Mouse (Mus musculus): ENCODE measurements around the gene Olfr301. TPM values are rescaled to one million over a fixed set of nuclear protein-coding genes. Genes with fewer than 3 reads are reported as not detected.

Olfr301 gene
- total and polyA plus RNA-seq, 3 experiments: not detected

- no peak for DNase-seq (ENCODE audit: low read depth, low spot score)
- Histone ChIP-seq H3K27ac (ENCODE audit: control insufficient read depth, low read depth, low read length) (no peak overlapping the region), H3K36me3 (ENCODE audit: control insufficient read depth in 1 of 2, insufficient read depth in 2 of 2, low read length in 2 of 2) (no peaks in the 10 kb centered on the region), H3K79me2 (ENCODE audit: control insufficient read depth, insufficient read depth, low read length, poor library complexity) (no peaks in the 10 kb centered on the region), H3K4me1 (ENCODE audit: control insufficient read depth in 1 of 2, insufficient read depth in 2 of 2, low read length in 2 of 2) (no peaks in the 10 kb centered on the region), H3K9ac (ENCODE audit: control insufficient read depth, low read depth, low read length, poor library complexity, severe bottlenecking) (no peak overlapping the region), H3K4me3 (ENCODE audit: control insufficient read depth in 1 of 2, insufficient read depth in 1 of 2, low read depth in 2 of 2, low read length in 2 of 2) (no peak overlapping the region), H3K27me3 (ENCODE audit: control insufficient read depth in 1 of 2, insufficient read depth in 2 of 2, low read length in 2 of 2) (no peaks in the 10 kb centered on the region), H3K9me3 (replicated peaks; ENCODE audit: insufficient read depth, low read length) (no peaks in the 10 kb centered on the region)
- TF ChIP-seq MAFK (IDR thresholded peaks at IDR 0.05; ENCODE audit: borderline replicate concordance, low read depth, low read length) (no peak), KAT2A (conservative IDR thresholded peaks at IDR 0.05; ENCODE audit: low read depth, low read length) (no peak), NRF1 (IDR thresholded peaks at IDR 0.05; ENCODE audit: insufficient read depth, low read depth, low read length, poor library complexity, severe bottlenecking) (no peak), ZMIZ1 (IDR thresholded peaks at IDR 0.05; ENCODE audit: low read depth, low read length) (no peak)
These were observed 17.9 kb upstream of the Olfr301 start for GRCm38 (mm10) chr7:86385769-86386168.

GRCm38 (mm10) chr7:86386558-86386957 is 17.1 kb upstream of the Olfr301 start, which contains the start of gene Olfr304:
Gene Olfr304 (minus strand): TSS chr7:86386658.
- Histone ChIP-seq H3K27me3 (ENCODE audit: control insufficient read depth in 1 of 2, insufficient read depth in 2 of 2, low read length in 2 of 2) (no peaks in the 10 kb centered on the region), H3K79me2 (ENCODE audit: control insufficient read depth, insufficient read depth, low read length, poor library complexity) (no peaks in the 10 kb centered on the region), H3K4me1 (ENCODE audit: control insufficient read depth in 1 of 2, insufficient read depth in 2 of 2, low read length in 2 of 2) (no peaks in the 10 kb centered on the region), H3K36me3 (ENCODE audit: control insufficient read depth in 1 of 2, insufficient read depth in 2 of 2, low read length in 2 of 2) (no peaks in the 10 kb centered on the region), H3K9me3 (replicated peaks; ENCODE audit: insufficient read depth, low read length) (no peaks in the 10 kb centered on the region), H3K27ac (ENCODE audit: control insufficient read depth, low read depth, low read length) (no peak within 1 kb of the TSS), H3K9ac (ENCODE audit: control insufficient read depth, low read depth, low read length, poor library complexity, severe bottlenecking) (no peak within 1 kb of the TSS), H3K4me3 (ENCODE audit: control insufficient read depth in 1 of 2, insufficient read depth in 1 of 2, low read depth in 2 of 2, low read length in 2 of 2) (no peak within 1 kb of the TSS)
- TF ChIP-seq MEF2A (IDR thresholded peaks at IDR 0.05; ENCODE audit: extremely low read depth, insufficient replicate concordance, low read depth, low read length, poor library complexity, severe bottlenecking) (no peak), ETS1 (IDR thresholded peaks at IDR 0.05; ENCODE audit: low read depth, low read length) (no peak), NELFE (IDR thresholded peaks at IDR 0.05; ENCODE audit: low read depth, low read length) (no peak), BHLHE40 (IDR thresholded peaks at IDR 0.05; ENCODE audit: borderline replicate concordance, low read depth, low read length) (no peak), CHD1 (IDR thresholded peaks at IDR 0.05; ENCODE audit: low read depth, low read length) (no peak), ZNF384 (IDR thresholded peaks at IDR 0.05; ENCODE audit: low read depth, low read length) (no peak), USF1 (IDR thresholded peaks at IDR 0.05; ENCODE audit: low read depth, low read length) (no peak), JUND (IDR thresholded peaks at IDR 0.05; ENCODE audit: low read depth, low read length) (no peak), NRF1 (IDR thresholded peaks at IDR 0.05; ENCODE audit: insufficient read depth, low read depth, low read length, poor library complexity, severe bottlenecking) (no peak)
- no peak for DNase-seq (ENCODE audit: low read depth, low spot score)

GRCm38 (mm10) chr7:86397689-86398088 is 6.0 kb upstream of the Olfr301 start, which contains the start of gene Olfr303:
Gene Olfr303 (minus strand): TSS chr7:86397789.
- H3K4me1 ChIP-seq (ENCODE audit: control insufficient read depth in 1 of 2, insufficient read depth in 2 of 2, low read length in 2 of 2): no peaks in the 10 kb centered on the region
- H3K9ac ChIP-seq (ENCODE audit: control insufficient read depth, low read depth, low read length, poor library complexity, severe bottlenecking): no peak within 1 kb of the TSS
- H3K36me3 ChIP-seq (ENCODE audit: control insufficient read depth in 1 of 2, insufficient read depth in 2 of 2, low read length in 2 of 2): no peaks in the 10 kb centered on the region
- H3K27me3 ChIP-seq (ENCODE audit: control insufficient read depth in 1 of 2, insufficient read depth in 2 of 2, low read length in 2 of 2): no peaks in the 10 kb centered on the region
- no peaks in the 10 kb centered on the region for H3K9me3 ChIP-seq (replicated peaks; ENCODE audit: insufficient read depth, low read length)
- DNase-seq (ENCODE audit: low read depth, low spot score): no peak
- no peak within 1 kb of the TSS for H3K27ac ChIP-seq (ENCODE audit: control insufficient read depth, low read depth, low read length)
- H3K79me2 ChIP-seq (ENCODE audit: control insufficient read depth, insufficient read depth, low read length, poor library complexity): no peaks in the 10 kb centered on the region
- no peak within 1 kb of the TSS for H3K4me3 ChIP-seq (ENCODE audit: control insufficient read depth in 1 of 2, insufficient read depth in 1 of 2, low read depth in 2 of 2, low read length in 2 of 2)
- TF ChIP-seq JUND (IDR thresholded peaks at IDR 0.05; ENCODE audit: low read depth, low read length): no peak
- no peak for TF ChIP-seq HCFC1 (IDR thresholded peaks at IDR 0.05; ENCODE audit: low read depth, low read length)
- TF ChIP-seq BHLHE40 (IDR thresholded peaks at IDR 0.05; ENCODE audit: borderline replicate concordance, low read depth, low read length): no peak
- TF ChIP-seq POLR2AphosphoS2 (IDR thresholded peaks at IDR 0.05; ENCODE audit: low read length): no peak
- no peak for TF ChIP-seq E2F4 (IDR thresholded peaks at IDR 0.05; ENCODE audit: borderline replicate concordance, low read depth, low read length)
